Mouse (Mus musculus): ENCODE results near the gene Eddm3b. TPM values are rescaled to one million over a fixed set of nuclear protein-coding genes. Genes with fewer than 3 reads are reported as not detected.
"Not testable (repeated sequence)": the region's sequence is repeated elsewhere in the genome, so short reads cannot be mapped to it uniquely, and the experiment has no call there.

Gene Eddm3b
- total and polyA plus RNA-seq, 3 experiments = not detected

GRCm38 (mm10) chr14:51094921-51095320 lies 19.3 kb upstream of the Eddm3b start:
- H3K36me3 ChIP-seq (replicated peaks in 1 of 2; ENCODE audit: control insufficient read depth in 1 of 2, insufficient read depth in 1 of 2, low read length in 1 of 2) = no peaks in the 10 kb centered on the region
- no peak overlapping the region for H3K27ac ChIP-seq (ENCODE audit: insufficient read depth, low read depth)
- in situ Hi-C loops (cut with MboI; ENCODE audit: low pct_ligation_motif_present, low pct_unique_long_range_greater_than_20kb, low sequenced_read_pairs) = loop anchor here (10.0 kb wide), 1 partner anchor 70 kb away; no protein-coding TSS in a partner anchor
- no peak overlapping the region for H3K4me3 ChIP-seq (replicated peaks in 1 of 3; ENCODE audit: low read depth in 2 of 3, low read length in 2 of 3, poor library complexity in 1 of 3)
- no peak for DNase-seq (ENCODE audit: extremely low read depth)
- no peaks in the 10 kb centered on the region for H3K79me2 ChIP-seq (replicated peaks; ENCODE audit: control insufficient read depth, extremely low read depth, insufficient read depth, poor library complexity, severe bottlenecking)
- dilution Hi-C loops (cut with MboI; ENCODE audit: extremely low pct_ligation_motif_present, extremely low pct_unique_long_range_greater_than_20kb, low sequenced_read_pairs) = no loop called here
- no peaks in the 10 kb centered on the region for H3K27me3 ChIP-seq (replicated peaks)
- no peak overlapping the region for H3K9ac ChIP-seq (ENCODE audit: insufficient read depth, low read depth)
- no peaks in the 10 kb centered on the region for H3K9me3 ChIP-seq (replicated peaks; ENCODE audit: low read length)
- no peak overlapping the region for H3K4me2 ChIP-seq (ENCODE audit: insufficient read depth, low read depth, poor library complexity, severe bottlenecking)
- TF ChIP-seq HCFC1 (IDR thresholded peaks at IDR 0.05; ENCODE audit: low read depth, low read length) (no peak), ZNF384 (IDR thresholded peaks at IDR 0.05; ENCODE audit: low read depth, low read length) (peak; percentile 64)
- H3K4me1 ChIP-seq (ENCODE audit: control insufficient read depth in 1 of 2, insufficient read depth in 2 of 2) = peaks cover 6 to 35% of the 10 kb centered on the region in 2 experiments; a peak in 3 of 4 replicates

GRCm38 (mm10) chr14:51095736-51096524 lies 18.3 kb upstream of the Eddm3b start:
- H3K4me1 ChIP-seq (ENCODE audit: control insufficient read depth in 1 of 2, insufficient read depth in 2 of 2) = peaks cover 6 to 35% of the 10 kb centered on the region in 2 experiments; a peak in 3 of 4 replicates
- no peak overlapping the region for H3K4me2 ChIP-seq (ENCODE audit: insufficient read depth, low read depth, poor library complexity, severe bottlenecking)
- no peak overlapping the region for H3K27ac ChIP-seq (ENCODE audit: insufficient read depth, low read depth)
- DNase-seq (ENCODE audit: extremely low read depth) = no peak
- no peaks in the 10 kb centered on the region for H3K9me3 ChIP-seq (replicated peaks; ENCODE audit: low read length)
- no peaks in the 10 kb centered on the region for H3K36me3 ChIP-seq (replicated peaks in 1 of 2; ENCODE audit: control insufficient read depth in 1 of 2, insufficient read depth in 1 of 2, low read length in 1 of 2)
- H3K27me3 ChIP-seq (replicated peaks) = no peaks in the 10 kb centered on the region
- in situ Hi-C loops (cut with MboI; ENCODE audit: low pct_ligation_motif_present, low pct_unique_long_range_greater_than_20kb, low sequenced_read_pairs) (loop anchor here (10.0 kb wide), 1 partner anchor 71 kb away; no protein-coding TSS in a partner anchor), dilution Hi-C loops (cut with MboI; ENCODE audit: extremely low pct_ligation_motif_present, extremely low pct_unique_long_range_greater_than_20kb, low sequenced_read_pairs) (no loop called here)
- no peak overlapping the region for H3K9ac ChIP-seq (ENCODE audit: insufficient read depth, low read depth)
- no peaks in the 10 kb centered on the region for H3K79me2 ChIP-seq (replicated peaks; ENCODE audit: control insufficient read depth, extremely low read depth, insufficient read depth, poor library complexity, severe bottlenecking)
- no peak overlapping the region for H3K4me3 ChIP-seq (replicated peaks in 1 of 3; ENCODE audit: low read depth in 2 of 3, low read length in 2 of 3, poor library complexity in 1 of 3)
- no peak for TF ChIP-seq MEF2A (IDR thresholded peaks at IDR 0.05; ENCODE audit: borderline replicate concordance, low read depth, low read length)
- TF ChIP-seq ZC3H11A (IDR thresholded peaks at IDR 0.05; ENCODE audit: low read depth, low read length) = no peak
- no peak for TF ChIP-seq POLR2A (IDR thresholded peaks at IDR 0.05; ENCODE audit: low read depth, low read length)
- TF ChIP-seq KAT2A (IDR thresholded peaks at IDR 0.05; ENCODE audit: insufficient replicate concordance, low read length) = no peak

GRCm38 (mm10) chr14:51098300-51098699 lies 15.9 kb upstream of the Eddm3b start:
- H3K4me2 ChIP-seq (ENCODE audit: insufficient read depth, low read depth, poor library complexity, severe bottlenecking); H3K36me3 ChIP-seq (replicated peaks in 1 of 2; ENCODE audit: control insufficient read depth in 1 of 2, insufficient read depth in 1 of 2, low read length in 1 of 2); H3K4me3 ChIP-seq (replicated peaks in 1 of 3; ENCODE audit: low read depth in 2 of 3, low read length in 2 of 3, poor library complexity in 1 of 3); H3K9ac ChIP-seq (ENCODE audit: insufficient read depth, low read depth); H3K9me3 ChIP-seq (replicated peaks; ENCODE audit: low read length); dilution Hi-C loops (cut with MboI; ENCODE audit: extremely low pct_ligation_motif_present, extremely low pct_unique_long_range_greater_than_20kb, low sequenced_read_pairs); H3K27ac ChIP-seq (ENCODE audit: insufficient read depth, low read depth); H3K27me3 ChIP-seq (replicated peaks); H3K79me2 ChIP-seq (replicated peaks; ENCODE audit: control insufficient read depth, extremely low read depth, insufficient read depth, poor library complexity, severe bottlenecking): not testable (repeated sequence)
- peak; percentile 58 for DNase-seq (ENCODE audit: extremely low read depth)
- TF ChIP-seq ZC3H11A (IDR thresholded peaks at IDR 0.05; ENCODE audit: low read depth, low read length) (peak; percentile 29; the same call in 1 of the 2 replicates), SMC3 (IDR thresholded peaks at IDR 0.05; ENCODE audit: low read depth, low read length) (peak; percentile 67), RAD21 (IDR thresholded peaks at IDR 0.05; ENCODE audit: low read depth, low read length) (peak; percentile 74), CTCF (conservative IDR thresholded peaks at IDR 0.05 in 1 of 2, IDR thresholded peaks at IDR 0.05 in 1 of 2; ENCODE audit: low read depth in 2 of 2, low read length in 2 of 2) (peak; percentile 50 to 76; a peak in 3 of 4 replicates)
- H3K4me1 ChIP-seq (ENCODE audit: control insufficient read depth in 1 of 2, insufficient read depth in 2 of 2) = peaks cover 6 to 27% of the 10 kb centered on the region in 2 experiments; a peak in 3 of 4 replicates
- in situ Hi-C loops (cut with MboI; ENCODE audit: low pct_ligation_motif_present, low pct_unique_long_range_greater_than_20kb, low sequenced_read_pairs) = loop anchor here (10.0 kb wide), 1 partner anchor 73 kb away; no protein-coding TSS in a partner anchor
